Mouse (Mus musculus) heart, embryonic 12.5 days (tissue): ENCODE data around the gene Ostc. TPM values are rescaled to one million over a fixed set of nuclear protein-coding genes. Genes with fewer than 3 reads are reported as not detected.

Experiments used
- ATAC-seq: fragments of 200-750 bp; cut with Nextera tagmentation; 2 replicates; pipeline ENCODE4 v1.8.0; 2017; ENCODE audit warnings: moderate TSS enrichment, moderate library complexity; ENCODE audit not compliant: insufficient number of reproducible peaks, low FRiP score
- H3K27ac ChIP-seq: fragments of 300-500 bp; sonication (generic); 2 replicates; pipeline ENCODE4 v1.5.1; 2016; ENCODE audit warnings: mild to moderate bottlenecking, moderate library complexity; ENCODE audit not compliant: poor library complexity, severe bottlenecking
- H3K27me3 ChIP-seq: fragments of 300-500 bp; sonication (generic); replicated peaks from 2 replicates; pipeline ENCODE4 v1.6.1; 2016; ENCODE audit warnings: mild to moderate bottlenecking, moderate library complexity
- H3K36me3 ChIP-seq: fragments of 300-500 bp; sonication (generic); 2 replicates; pipeline ENCODE4 v1.6.1; 2016; ENCODE audit warnings: mild to moderate bottlenecking, moderate library complexity
- H3K4me1 ChIP-seq: fragments of 300-500 bp; sonication (generic); replicated peaks from 2 replicates; pipeline ENCODE4 v1.6.1; 2016; ENCODE audit warnings: mild to moderate bottlenecking
- H3K4me2 ChIP-seq: fragments of 300-500 bp; sonication (generic); 2 replicates; pipeline ENCODE4 v1.6.1; 2016; ENCODE audit warnings: mild to moderate bottlenecking, moderate library complexity
- H3K4me3 ChIP-seq: fragments of 300-500 bp; sonication (generic); 2 replicates; pipeline ENCODE4 v1.5.1; 2016; ENCODE audit warnings: mild to moderate bottlenecking
- H3K9ac ChIP-seq: fragments of 300-500 bp; sonication (generic); 2 replicates; pipeline ENCODE4 v1.6.1; 2016; ENCODE audit warnings: mild to moderate bottlenecking, moderate library complexity
- H3K9me3 ChIP-seq: fragments of 300-500 bp; sonication (generic); replicated peaks from 2 replicates; pipeline ENCODE4 v1.6.1; 2016; ENCODE audit warnings: mild to moderate bottlenecking, moderate library complexity
- WGBS: fragments of 180-500 bp; shearing (Covaris S2); methylation state at CpG from one replicate; pipeline ENCODE4 v1.1.7; 2016; 5-methylcytosine and 5-hydroxymethylcytosine counted together
- polyA plus RNA-seq: library from polyadenylated mRNA; unstranded; fragments of >200 nt; fragmentation: Nextera tagmentation; extraction: Ambion mirVana; gene quantifications from 2 replicates; pipeline ENCODE4 v1.2.1, GENCODE M21; 2016

Gene Ostc
- polyA plus RNA-seq, 1 experiment from 2014 or later, result 249 TPM

DNA sequence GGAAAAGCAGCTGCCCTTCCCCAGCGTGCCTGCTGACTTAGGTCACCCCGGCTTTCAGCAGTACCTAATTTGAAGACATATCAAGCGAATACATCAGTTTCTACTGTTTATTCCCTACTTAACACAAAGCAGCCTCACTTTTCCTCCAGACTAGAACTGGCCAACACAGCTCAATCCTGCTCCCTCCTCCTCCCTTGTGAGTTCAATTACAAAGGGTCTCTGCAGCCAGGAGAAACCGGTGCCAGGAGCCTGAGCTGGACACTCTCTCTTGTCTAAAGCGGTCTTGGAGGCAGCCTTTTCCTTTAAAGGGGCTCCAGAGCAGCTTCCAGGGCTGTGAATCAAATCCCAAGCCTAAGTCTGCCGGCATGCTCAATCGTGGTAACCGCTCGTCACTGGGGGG lies 27.1 kb downstream of the Ostc start:
- ATAC-seq, result no peak
- Histone ChIP-seq H3K9ac (no peak overlapping the region), H3K4me3 (no peak overlapping the region), H3K27me3 (no peaks in the 10 kb centered on the region; the same call in 1 of the 2 replicates), H3K4me2 (no peak overlapping the region), H3K36me3 (no peaks in the 10 kb centered on the region), H3K27ac (no peak overlapping the region), H3K4me1 (no peaks in the 10 kb centered on the region), H3K9me3 (no peaks in the 10 kb centered on the region)
- 77% methylated on average over 9 of the region's 9 CpGs for WGBS

DNA sequence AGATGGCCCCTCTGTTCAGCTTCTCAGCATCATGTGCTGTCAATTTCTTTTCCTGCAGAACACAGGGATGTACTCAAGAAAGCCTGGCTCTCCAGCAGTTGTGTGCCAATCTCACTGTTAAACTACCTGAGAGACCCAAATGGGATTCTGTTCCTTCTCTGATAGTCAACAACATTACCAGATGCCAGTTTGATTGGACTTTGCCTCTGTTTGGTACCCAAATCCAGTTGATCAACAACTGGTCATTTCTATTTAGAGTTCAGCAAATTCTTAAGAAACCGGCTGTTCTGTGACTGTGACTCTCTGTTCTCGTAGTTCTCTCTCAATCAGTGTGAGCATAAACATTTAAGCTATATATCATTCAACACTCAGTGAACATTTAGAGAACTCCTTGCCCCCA lies 28.0 kb downstream of the Ostc start:
- no peak overlapping the region for H3K9ac ChIP-seq

DNA sequence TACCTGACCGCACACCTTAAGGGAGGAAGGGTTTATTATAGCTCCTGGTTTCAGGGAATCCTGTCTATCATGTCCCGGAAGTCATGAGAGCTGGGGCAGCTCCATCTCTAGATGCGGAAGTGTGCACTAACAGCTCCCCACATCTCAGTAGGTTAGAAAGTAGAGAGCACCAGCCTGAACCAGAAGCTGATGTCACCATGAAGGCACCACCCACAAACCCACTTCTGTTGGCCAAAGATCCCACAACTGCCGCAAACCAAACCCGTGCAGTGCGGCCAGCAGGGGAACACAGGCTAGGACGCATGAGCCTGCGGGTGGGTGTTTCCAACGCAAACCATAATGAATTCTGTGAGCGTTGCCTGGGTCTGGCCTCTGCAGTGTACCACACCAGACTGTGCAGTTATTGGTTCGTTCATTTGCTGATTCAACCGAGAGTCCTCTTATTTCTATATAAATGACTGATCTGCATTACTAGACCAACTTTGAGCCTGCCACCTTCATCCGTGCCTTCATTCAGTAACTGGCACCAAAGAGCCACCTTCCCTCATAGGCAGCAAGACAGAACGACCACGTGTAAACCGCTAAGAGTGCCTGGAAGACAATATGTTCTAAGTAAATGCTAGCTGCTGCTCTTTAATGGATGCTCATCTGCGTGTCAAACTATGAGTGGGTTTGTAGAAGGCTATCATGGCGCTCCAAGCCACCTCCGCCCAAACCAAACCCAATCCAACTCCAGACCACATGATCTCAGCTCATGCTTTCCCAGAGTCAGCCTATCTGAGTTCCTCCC lies 31.4 kb downstream of the Ostc start:
- 91% methylated on average over 19 of the region's 19 CpGs for WGBS
- ATAC-seq, result no peak
- no peak overlapping the region for H3K27ac ChIP-seq

More for the DNA sequence above, 28.0 kb downstream of the Ostc start:
- H3K9me3 ChIP-seq, result no peaks in the 10 kb centered on the region
- no peak overlapping the region for H3K27ac ChIP-seq
- no peak for ATAC-seq
- no peaks in the 10 kb centered on the region for H3K4me1 ChIP-seq
- H3K27me3 ChIP-seq, result no peaks in the 10 kb centered on the region; the same call in 1 of the 2 replicates
- H3K4me3 ChIP-seq, result no peak overlapping the region
- H3K4me2 ChIP-seq, result no peak overlapping the region
- 88% methylated on average over 2 of the region's 2 CpGs for WGBS
- no peaks in the 10 kb centered on the region for H3K36me3 ChIP-seq

DNA sequence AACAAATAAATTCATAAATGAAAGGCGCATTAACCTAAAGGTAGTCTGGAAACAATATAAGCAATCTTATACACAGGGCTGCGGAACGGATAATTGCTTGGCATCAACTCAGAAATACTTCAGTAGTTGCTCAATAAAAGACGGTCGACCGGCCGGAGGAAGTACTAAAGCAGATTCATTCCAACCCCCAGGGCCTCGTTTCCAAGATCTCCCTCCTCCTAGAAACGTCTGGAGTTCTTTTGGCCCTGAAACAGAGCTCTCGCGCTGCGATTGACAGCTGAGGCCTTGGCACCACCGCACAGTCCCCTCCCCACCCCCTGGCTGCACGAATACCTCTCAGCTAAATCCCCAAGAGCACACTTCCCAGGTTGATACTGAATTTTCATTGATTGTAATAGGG lies 38.0 kb downstream of the Ostc start:
- Histone ChIP-seq H3K4me3 (no peak overlapping the region), H3K4me1 (no peaks in the 10 kb centered on the region; the same call in 1 of the 2 replicates), H3K27ac (no peak overlapping the region), H3K9me3 (no peaks in the 10 kb centered on the region), H3K9ac (no peak overlapping the region), H3K36me3 (no peaks in the 10 kb centered on the region), H3K4me2 (no peak overlapping the region), H3K27me3 (no peaks in the 10 kb centered on the region)
- ATAC-seq, result no peak
- WGBS, result 63% methylated on average over 14 of the region's 14 CpGs

More for the DNA sequence above, 31.4 kb downstream of the Ostc start:
- H3K27me3 ChIP-seq, result no peaks in the 10 kb centered on the region; the same call in 1 of the 2 replicates
- H3K9ac ChIP-seq, result no peak overlapping the region
- no peaks in the 10 kb centered on the region for H3K4me1 ChIP-seq
- no peak overlapping the region for H3K4me2 ChIP-seq
- H3K4me3 ChIP-seq, result no peak overlapping the region
- no peaks in the 10 kb centered on the region for H3K9me3 ChIP-seq
- no peaks in the 10 kb centered on the region for H3K36me3 ChIP-seq

DNA sequence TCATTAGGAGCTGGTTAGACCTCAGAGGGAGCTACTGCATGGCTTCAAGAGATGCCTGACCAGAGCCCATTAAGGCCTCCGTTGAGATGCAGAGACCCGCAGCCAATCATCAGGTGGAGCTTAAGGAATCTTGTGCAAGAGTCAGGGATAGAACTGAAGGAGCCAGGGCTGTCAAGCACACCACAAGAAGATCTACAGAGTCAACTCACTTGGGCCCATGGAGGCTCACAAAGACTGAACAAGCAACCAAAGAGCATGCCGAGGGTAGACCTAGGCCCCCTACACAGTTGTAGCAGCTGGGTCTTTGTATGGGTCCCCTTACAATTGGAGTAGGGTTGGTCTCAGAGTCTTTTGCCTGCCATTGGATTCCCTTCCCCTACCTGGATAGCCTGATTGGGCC lies 46.7 kb downstream of the Ostc start:
- ATAC-seq, result no peak
- no peaks in the 10 kb centered on the region for H3K27me3 ChIP-seq
- no peaks in the 10 kb centered on the region for H3K9me3 ChIP-seq
- peaks cover 5% of the 10 kb centered on the region; the same call in 1 of the 2 replicates for H3K4me1 ChIP-seq
- no peak overlapping the region for H3K9ac ChIP-seq
- H3K36me3 ChIP-seq, result no peaks in the 10 kb centered on the region
- H3K4me3 ChIP-seq, result no peak overlapping the region
- no peak overlapping the region for H3K4me2 ChIP-seq
- no peak overlapping the region for H3K27ac ChIP-seq
- 84% methylated on average over 3 of the region's 3 CpGs for WGBS

DNA sequence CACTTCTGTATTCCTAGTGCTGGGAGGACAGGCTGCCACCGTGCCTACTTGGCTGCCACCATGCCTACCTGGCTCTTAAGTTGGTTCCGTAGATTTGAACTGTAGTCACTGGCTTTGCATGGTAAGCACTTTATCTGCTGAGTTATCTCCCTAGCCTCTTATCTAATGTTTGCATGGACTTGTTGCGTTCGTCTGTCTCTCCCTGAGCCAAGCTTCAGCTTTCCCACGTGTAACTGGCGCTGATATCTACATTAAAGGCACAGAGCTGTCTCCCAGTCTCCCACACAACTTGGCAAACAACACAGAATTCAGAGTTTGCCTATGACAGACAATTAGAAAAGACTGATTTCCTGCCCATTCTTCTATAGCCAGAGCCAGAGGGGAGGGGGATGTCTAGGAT lies 48.6 kb downstream of the Ostc start:
- Histone ChIP-seq H3K9ac (no peak overlapping the region), H3K4me3 (no peak overlapping the region), H3K4me1 (peaks cover 5% of the 10 kb centered on the region; the same call in 1 of the 2 replicates), H3K27ac (no peak overlapping the region), H3K36me3 (no peaks in the 10 kb centered on the region), H3K9me3 (no peaks in the 10 kb centered on the region), H3K4me2 (no peak overlapping the region), H3K27me3 (no peaks in the 10 kb centered on the region)
- WGBS, result 31% methylated on average over 6 of the region's 6 CpGs
- ATAC-seq, result no peak

DNA sequence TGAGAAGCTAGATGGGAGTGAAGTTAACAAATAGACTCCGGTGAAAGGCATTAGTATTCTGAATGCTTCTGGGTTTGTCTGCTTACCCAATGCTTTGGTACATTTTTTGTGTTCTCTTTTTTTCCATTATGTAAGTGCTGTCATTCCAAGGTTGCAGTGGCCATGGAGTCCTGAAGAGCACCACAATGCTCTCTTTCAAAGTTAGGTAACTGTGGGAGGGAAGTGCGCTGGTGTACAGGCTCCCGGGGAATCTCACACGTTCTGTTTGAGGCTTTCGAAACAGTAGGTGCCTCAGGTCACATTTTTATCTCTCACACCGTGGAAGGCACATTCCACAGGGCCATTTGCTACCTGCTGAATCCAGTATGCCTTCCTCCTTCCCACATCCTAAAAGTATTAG lies 59.7 kb downstream of the Ostc start:
- Histone ChIP-seq H3K4me3 (no peak overlapping the region), H3K4me1 (no peaks in the 10 kb centered on the region), H3K9ac (no peak overlapping the region), H3K36me3 (no peaks in the 10 kb centered on the region), H3K4me2 (no peak overlapping the region), H3K27me3 (no peaks in the 10 kb centered on the region), H3K27ac (no peak overlapping the region), H3K9me3 (no peaks in the 10 kb centered on the region)
- no peak for ATAC-seq
- 33% methylated on average over 6 of the region's 6 CpGs for WGBS

DNA sequence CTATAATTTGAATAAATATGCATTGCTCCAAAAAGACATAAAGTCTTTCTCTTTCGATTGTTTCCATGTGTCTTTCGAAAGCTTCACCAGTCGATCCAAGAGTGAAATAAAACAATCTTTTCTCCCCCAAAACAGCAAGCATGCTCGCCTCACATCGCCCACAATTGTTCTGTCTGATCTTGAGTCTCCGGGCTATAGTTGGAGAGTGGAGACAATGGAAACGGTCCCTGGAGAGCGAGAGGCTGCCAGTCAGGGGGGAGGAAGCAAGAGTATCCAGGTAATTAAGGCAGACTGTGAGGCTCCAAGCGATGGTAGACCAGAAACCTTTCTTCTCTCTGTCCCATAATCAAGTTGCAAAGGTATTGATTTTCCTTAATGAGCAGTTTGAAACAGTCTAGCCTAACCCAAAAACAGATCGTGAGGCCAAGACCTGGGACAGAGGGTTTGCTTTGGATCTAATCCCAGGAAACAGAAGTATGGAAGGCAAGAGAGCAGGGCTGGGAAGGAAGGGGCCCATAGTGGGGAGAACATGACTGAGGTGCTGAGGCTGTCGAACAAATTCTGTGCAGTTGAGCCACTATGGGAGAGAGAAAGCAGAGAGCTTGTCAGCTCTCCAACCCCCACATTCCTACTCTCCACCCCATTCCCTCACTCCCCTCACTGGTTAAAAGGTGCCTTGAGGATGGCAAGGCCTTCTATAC lies 63.0 kb downstream of the Ostc start:
- no peak overlapping the region for H3K4me3 ChIP-seq
- H3K36me3 ChIP-seq, result no peaks in the 10 kb centered on the region
- WGBS, result 70% methylated on average over 11 of the region's 11 CpGs
- H3K4me1 ChIP-seq, result no peaks in the 10 kb centered on the region
- no peak overlapping the region for H3K4me2 ChIP-seq
- no peaks in the 10 kb centered on the region for H3K27me3 ChIP-seq
- H3K9me3 ChIP-seq, result no peaks in the 10 kb centered on the region
- ATAC-seq, result no peak
- H3K9ac ChIP-seq, result no peak overlapping the region
- H3K27ac ChIP-seq, result no peak overlapping the region

Other genes starting within 250 kb of the Ostc start
- gene Etnppl, start 92.0 kb downstream of the Ostc start, polyA plus RNA-seq, result 0.09 TPM in 1 of 2 replicates, not detected in the other
- gene Rpl34, start 21.0 kb upstream of the Ostc start, polyA plus RNA-seq, result 495 and 521 TPM in 2 replicates